ENCODE assay signal across 17 mouse cellular contexts in the genomic region with DNA sequence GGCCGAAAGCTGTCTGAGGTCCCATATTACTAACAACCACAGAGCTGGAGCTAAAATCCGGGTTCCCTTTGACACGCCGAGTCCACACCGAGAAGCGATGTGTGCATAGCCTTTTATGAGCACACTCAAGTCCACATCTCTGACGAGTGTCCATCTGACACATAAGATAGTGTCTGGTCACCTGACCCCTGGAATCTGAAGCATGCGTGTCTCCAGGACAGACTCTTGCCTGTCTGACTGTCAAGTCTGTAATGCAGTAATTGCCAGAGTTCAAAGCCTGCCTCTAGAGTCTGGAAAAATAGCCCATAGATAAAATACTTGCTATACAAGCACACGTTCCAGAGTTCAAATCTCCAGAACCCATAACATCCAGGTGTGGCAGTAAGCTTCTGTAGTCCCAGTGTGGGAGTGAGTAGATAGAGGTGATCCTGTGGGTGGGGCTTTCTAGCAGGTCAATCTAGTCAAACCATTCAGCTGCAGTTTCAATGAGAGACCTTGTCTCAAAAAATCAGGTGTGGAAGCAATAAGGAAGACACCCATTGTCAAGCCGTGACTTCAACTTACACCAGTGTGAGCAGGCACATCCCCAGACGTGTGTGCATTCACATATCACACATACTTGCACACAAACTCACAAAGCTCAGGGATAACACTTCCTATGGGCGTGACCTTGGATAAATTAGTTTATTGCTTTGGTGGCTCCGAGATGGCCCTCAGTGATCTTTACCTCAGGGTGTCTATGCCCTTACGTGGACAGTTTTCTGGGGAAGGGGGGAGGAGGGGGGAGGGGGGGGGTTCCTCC. TPM values are rescaled to one million over a fixed set of nuclear protein-coding genes. Genes with fewer than 3 reads are reported as not detected.
DNase-seq lines count a peak whose midpoint lies in the region; ATAC-seq and TF ChIP-seq lines count a peak whose summit lies in the region.
"Had no signal": no experiment of that assay in that cellular context is flagged by ENCODE, and none has a peak within 500 bp of the region (broad histone marks: within the 10 kb centered on the region; RNA-seq: fewer than 3 reads in every experiment).

No protein-coding gene starts in this region.

- H3K9me3 ChIP-seq in heart, embryonic 10.5 days = no peaks in the 10 kb centered on the region
- no peaks in the 10 kb centered on the region for H3K9me3 ChIP-seq in intestine, embryonic 14.5 days (ENCODE audit: control insufficient read depth, low read length)
- H3K9me3 ChIP-seq: forebrain, embryonic 13.5 days; liver, embryonic 13.5 days; midbrain, embryonic 13.5 days; neural tube, embryonic 12.5 days had no signal

- 64% methylated on average over 14 of the region's 14 CpGs for WGBS in heart, embryonic 10.5 days
- WGBS in intestine, embryonic 14.5 days = 66% methylated on average over 14 of the region's 14 CpGs

- ATAC-seq in intestine, embryonic 14.5 days (replicated peaks; ENCODE audit: low FRiP score, low TSS enrichment, low read depth) = 0 out of 2 replicates have a peak, but pooled peaks have one; percentile 14
- ATAC-seq: forebrain, embryonic 13.5 days; lung, postnatal 0 days; midbrain, embryonic 13.5 days had no signal

- H3K36me3 ChIP-seq in heart, embryonic 10.5 days = no peaks in the 10 kb centered on the region
- no peaks in the 10 kb centered on the region for H3K36me3 ChIP-seq in intestine, embryonic 14.5 days (ENCODE audit: control insufficient read depth, insufficient read depth, low read length)
- H3K36me3 ChIP-seq: liver, embryonic 13.5 days; midbrain, embryonic 13.5 days; neural tube, embryonic 12.5 days had no signal

- DNase-seq in heart, embryonic 10.5 days (ENCODE audit: low spot score) = no peak
- no peak for DNase-seq in heart, adult 8-10 months (ENCODE audit: low spot score)
- no peak for DNase-seq in layer of hippocampus, adult 2 months (ENCODE audit: low spot score in 2 of 2)
- no peak for DNase-seq in layer of hippocampus, postnatal 10 days (ENCODE audit: low spot score in 2 of 2)
- no peak for DNase-seq in intestine, embryonic 14.5 days (ENCODE audit: low spot score)
- peak; percentile 29 for DNase-seq in yolk sac, embryonic 10.5 days (ENCODE audit: low spot score)
- no peak for DNase-seq in right cerebral cortex, postnatal 14 days
- DNase-seq: cerebellum, adult 8-10 months; gastrocnemius, postnatal 10 days; left cerebral cortex, postnatal 4 days; liver, embryonic 13.5 days; spleen, adult 18-20 months; thymus, postnatal 36 days had no signal

- no peaks in the 10 kb centered on the region for H3K27me3 ChIP-seq in heart, embryonic 10.5 days (ENCODE audit: insufficient read depth, poor library complexity, severe bottlenecking)
- no peaks in the 10 kb centered on the region for H3K27me3 ChIP-seq in intestine, embryonic 14.5 days (replicated peaks; ENCODE audit: control insufficient read depth, insufficient read depth, low read length)
- H3K27me3 ChIP-seq: forebrain, embryonic 13.5 days; liver, embryonic 13.5 days; midbrain, embryonic 13.5 days; neural tube, embryonic 12.5 days had no signal

- peak overlapping the region; percentile 76 for H3K27ac ChIP-seq in heart, embryonic 10.5 days
- H3K27ac ChIP-seq in layer of hippocampus, adult 2 months = peak overlapping the region; percentile 74
- H3K27ac ChIP-seq in intestine, embryonic 14.5 days (ENCODE audit: low read depth) = no peak overlapping the region
- H3K27ac ChIP-seq: forebrain, embryonic 13.5 days; midbrain, embryonic 13.5 days; neural tube, embryonic 12.5 days had no signal

- H3K4me1 ChIP-seq in heart, embryonic 10.5 days = peaks cover 20% of the 10 kb centered on the region
- no peaks in the 10 kb centered on the region for H3K4me1 ChIP-seq in intestine, embryonic 14.5 days (replicated peaks; ENCODE audit: control insufficient read depth, insufficient read depth, low read length)
- H3K4me1 ChIP-seq: forebrain, embryonic 13.5 days; neural tube, embryonic 12.5 days had no signal

- TF ChIP-seq CTCF in layer of hippocampus, adult 2 months (conservative IDR thresholded peaks at IDR 0.05) = no peak

- H3K4me3 ChIP-seq in heart, embryonic 10.5 days = no peak overlapping the region
- no peak overlapping the region for H3K4me3 ChIP-seq in layer of hippocampus, adult 2 months
- H3K4me3 ChIP-seq in intestine, embryonic 14.5 days (ENCODE audit: low read depth, low read length) = no peak overlapping the region
- H3K4me3 ChIP-seq: forebrain, embryonic 13.5 days; liver, embryonic 13.5 days; midbrain, embryonic 13.5 days; neural tube, embryonic 12.5 days had no signal

- H3K9ac ChIP-seq in intestine, embryonic 14.5 days (ENCODE audit: low read length) = no peak overlapping the region
- H3K9ac ChIP-seq: forebrain, embryonic 13.5 days; liver, embryonic 13.5 days; midbrain, embryonic 13.5 days; neural tube, embryonic 12.5 days had no signal

- H3K4me2 ChIP-seq in intestine, embryonic 14.5 days (ENCODE audit: low read length) = no peak overlapping the region
- H3K4me2 ChIP-seq: forebrain, embryonic 13.5 days; liver, embryonic 13.5 days; midbrain, embryonic 13.5 days; neural tube, embryonic 12.5 days had no signal

RNA-seq across cellular contexts. Expression of a gene that starts 25.9 kb away (rescaled TPM):
- 74.0 and 80.8 TPM in 2 replicates for polyA plus RNA-seq in heart, embryonic 10.5 days (2016; fragmentation: Nextera tagmentation; extraction: Ambion mirVana)
- 10 to 100 TPM; 13.0 to 14.9 (median 14.1) TPM for total RNA-seq in heart, adult 8-10 months (2022)
- total RNA-seq in layer of hippocampus, adult 2 months (2021) = 10 to 100 TPM; 14.6 to 16.2 TPM
- total RNA-seq in layer of hippocampus, postnatal 10 days (2021) = 10 to 100 TPM; 12.6 to 15.3 TPM
- 136 and 137 TPM in 2 replicates for polyA plus RNA-seq in intestine, embryonic 14.5 days (2014; fragmentation: Nextera tagmentation; extraction: Ambion mirVana)

RNA-seq across cellular contexts. Expression of a gene that starts 33.1 kb away (rescaled TPM):
- 43.9 and 45.1 TPM in 2 replicates for polyA plus RNA-seq in heart, embryonic 10.5 days (2016; fragmentation: Nextera tagmentation; extraction: Ambion mirVana)
- total RNA-seq in heart, adult 8-10 months (2022) = 10 to 100 TPM; 25.2 to 27.8 (median 26.0) TPM
- total RNA-seq in layer of hippocampus, adult 2 months (2021) = 10 to 100 TPM; 58.7 to 60.1 TPM
- 10 to 100 TPM; 36.0 to 40.0 TPM for total RNA-seq in layer of hippocampus, postnatal 10 days (2021)
- 44.2 and 56.1 TPM in 2 replicates for polyA plus RNA-seq in intestine, embryonic 14.5 days (2014; fragmentation: Nextera tagmentation; extraction: Ambion mirVana)
